Comparison of ENCODE assay signal across 20 mouse cellular contexts in genomic region chr16:40948013-40948412, GRCm38 (mm10).
DNase-seq lines count a peak whose midpoint lies in the region; ATAC-seq and TF ChIP-seq lines count a peak whose summit lies in the region.
"Had no signal": no experiment of that assay in that cellular context is flagged by ENCODE, and none has a peak within 500 bp of the region (broad histone marks: within the 10 kb centered on the region; RNA-seq: fewer than 3 reads in every experiment).

No protein-coding gene starts in this region.

- no peaks in the 10 kb centered on the region for H3K27me3 ChIP-seq in stomach, embryonic 14.5 days (ENCODE audit: control insufficient read depth, insufficient read depth, low read length)
- no peaks in the 10 kb centered on the region for H3K27me3 ChIP-seq in stomach, postnatal 0 days (ENCODE audit: control insufficient read depth, insufficient read depth, low read length)
- H3K27me3 ChIP-seq in stomach, embryonic 15.5 days (replicated peaks), result no peaks in the 10 kb centered on the region
- H3K27me3 ChIP-seq: CH12.LX, Patski had no signal

- TF ChIP-seq EP300 in stomach, postnatal 0 days (optimal IDR thresholded peaks at IDR 0.05), result no peak

- DNase-seq in stomach, postnatal 0 days (ENCODE audit: low spot score), result no peak
- DNase-seq: adrenal gland, adult 2 months; adrenal gland, adult 8-10 months; adrenal gland, postnatal 10 days; adrenal gland, postnatal 14 days; adrenal gland, postnatal 25 days; adrenal gland, postnatal 36 days; B cell, adult 2 months; cerebellum, adult 11 months; cerebellum, adult 11-12 months; cerebellum, adult 18-20 months; cerebellum, adult 2 months had no signal

- no peak for TF ChIP-seq CTCF in stomach, postnatal 0 days (IDR thresholded peaks at IDR 0.05; ENCODE audit: low read depth)

- H3K36me3 ChIP-seq in stomach, embryonic 14.5 days (ENCODE audit: control insufficient read depth, insufficient read depth, low read length), result no peaks in the 10 kb centered on the region
- H3K36me3 ChIP-seq in stomach, postnatal 0 days (ENCODE audit: control insufficient read depth, insufficient read depth, low read length), result no peaks in the 10 kb centered on the region
- H3K36me3 ChIP-seq in stomach, embryonic 15.5 days, result no peaks in the 10 kb centered on the region
- H3K36me3 ChIP-seq: G1E had no signal

- ATAC-seq in stomach, embryonic 14.5 days (ENCODE audit: insufficient number of reproducible peaks, insufficient read depth, low FRiP score, low read depth), result peak; percentile 75
- no peak for ATAC-seq in stomach, postnatal 0 days (ENCODE audit: low FRiP score, low TSS enrichment)
- ATAC-seq in stomach, embryonic 15.5 days (ENCODE audit: insufficient read depth, low FRiP score, low read depth), result peak; percentile 77
- ATAC-seq in cerebellum, adult (ENCODE audit: insufficient number of reproducible peaks, low FRiP score, low TSS enrichment), result no peak
- ATAC-seq: activated CD4-positive, CD25-positive, alpha-beta regulatory T cell, adult 4 months; CD4-positive, CD25-positive, alpha-beta regulatory T cell, adult 4 months; Patski had no signal

- H3K9ac ChIP-seq in stomach, embryonic 14.5 days (replicated peaks; ENCODE audit: low read depth, low read length), result no peak overlapping the region
- no peak overlapping the region for H3K9ac ChIP-seq in stomach, postnatal 0 days (ENCODE audit: low read length)
- H3K9ac ChIP-seq in stomach, embryonic 15.5 days, result no peak overlapping the region

- no peak overlapping the region for H3K4me2 ChIP-seq in stomach, embryonic 14.5 days (replicated peaks; ENCODE audit: low read depth, low read length)
- no peak overlapping the region for H3K4me2 ChIP-seq in stomach, postnatal 0 days (replicated peaks; ENCODE audit: low read depth)
- no peak overlapping the region for H3K4me2 ChIP-seq in stomach, embryonic 15.5 days

- H3K4me1 ChIP-seq in stomach, embryonic 14.5 days (ENCODE audit: control insufficient read depth, insufficient read depth, low read length), result no peaks in the 10 kb centered on the region
- no peaks in the 10 kb centered on the region for H3K4me1 ChIP-seq in stomach, postnatal 0 days (replicated peaks; ENCODE audit: control insufficient read depth, insufficient read depth)
- no peaks in the 10 kb centered on the region for H3K4me1 ChIP-seq in stomach, embryonic 15.5 days

- no peak overlapping the region for H3K27ac ChIP-seq in stomach, embryonic 14.5 days (ENCODE audit: low read length)
- H3K27ac ChIP-seq in stomach, postnatal 0 days (replicated peaks), result no peak overlapping the region
- no peak overlapping the region for H3K27ac ChIP-seq in stomach, embryonic 15.5 days

- H3K9me3 ChIP-seq in stomach, embryonic 14.5 days (ENCODE audit: control insufficient read depth, low read depth, low read length), result no peaks in the 10 kb centered on the region
- H3K9me3 ChIP-seq in stomach, postnatal 0 days (ENCODE audit: control insufficient read depth, low read length), result no peaks in the 10 kb centered on the region
- H3K9me3 ChIP-seq in stomach, embryonic 15.5 days, result no peaks in the 10 kb centered on the region
- H3K9me3 ChIP-seq: G1E had no signal

- H3K4me3 ChIP-seq in stomach, embryonic 14.5 days (ENCODE audit: low read depth, low read length), result no peak overlapping the region
- H3K4me3 ChIP-seq in stomach, postnatal 0 days (ENCODE audit: low read depth, low read length), result no peak overlapping the region
- no peak overlapping the region for H3K4me3 ChIP-seq in stomach, embryonic 15.5 days (replicated peaks)

Comparison
In these comparisons a context has a peak if more than half of its experiments do, and no peak if none do; other contexts are left out.
1. ATAC-seq: peak in stomach, embryonic 14.5 days (single experiment) and stomach, embryonic 15.5 days (single experiment); none in stomach, postnatal 0 days (single experiment) and cerebellum, adult (single experiment).